Mouse (Mus musculus): ENCODE results near the gene Siah3.
A peak's percentile ranks its signal among the peaks of the same experiment; 100 is the strongest.

The Siah3 gene

DNA sequence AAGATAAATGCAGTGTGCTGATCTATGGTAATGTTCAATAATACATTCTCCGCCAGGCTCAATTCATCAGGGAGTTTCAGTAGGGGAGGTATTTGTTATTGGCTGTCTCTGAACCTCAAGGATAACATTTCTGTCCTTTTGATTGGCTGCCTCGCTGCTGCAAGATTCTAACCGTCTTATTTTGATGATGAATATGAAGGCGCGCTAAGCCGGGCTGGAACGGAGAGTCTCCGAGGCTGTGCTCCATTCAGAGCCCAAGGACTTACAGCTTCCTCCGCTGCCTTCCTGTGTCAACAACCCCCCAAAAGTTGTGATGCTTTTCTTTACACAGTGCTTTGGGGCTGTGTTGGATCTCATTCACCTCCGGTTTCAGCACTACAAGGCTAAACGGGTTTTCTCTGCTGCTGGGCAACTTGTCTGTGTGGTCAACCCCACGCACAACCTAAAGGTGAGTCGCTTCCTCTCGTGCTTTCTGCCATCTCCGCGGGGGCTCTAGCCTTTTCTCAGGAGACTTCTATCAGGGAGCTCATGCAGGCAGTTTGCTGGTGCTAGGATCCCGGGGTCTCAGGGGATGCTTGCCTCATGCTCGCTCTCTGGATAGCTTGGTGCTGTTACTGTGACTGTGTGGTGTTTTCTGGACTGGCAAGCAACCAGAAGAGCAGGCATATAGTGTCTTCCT is at the start of gene Siah3:
Gene Siah3 (plus strand): TSS at position 240 of the 679 bp plus-strand sequence.
- peak; percentile 80 to 87 for DNase-seq (ENCODE audit: low spot score in 2 of 2)

DNA sequence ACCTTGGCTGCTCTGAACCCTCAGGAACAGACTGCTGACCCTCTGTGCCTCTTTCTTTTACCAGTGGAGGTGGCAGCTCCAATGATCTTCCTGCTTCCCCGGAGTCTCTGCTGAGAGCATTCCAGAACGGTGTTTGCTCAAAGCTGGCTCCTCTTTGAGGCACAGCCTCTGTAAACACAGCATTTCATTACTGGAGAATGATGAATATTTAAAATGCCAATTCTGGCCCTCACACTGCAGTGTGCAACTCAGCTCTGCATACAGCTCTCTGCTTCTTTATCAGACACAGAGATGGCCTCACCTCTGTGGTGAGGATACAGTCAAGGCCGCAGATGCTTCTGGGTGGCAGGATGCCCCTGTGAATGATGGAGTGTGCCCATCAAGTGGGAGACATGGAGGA is 46.0 kb upstream of the Siah3 start:
- no peak for DNase-seq (ENCODE audit: low spot score in 2 of 2)

DNA sequence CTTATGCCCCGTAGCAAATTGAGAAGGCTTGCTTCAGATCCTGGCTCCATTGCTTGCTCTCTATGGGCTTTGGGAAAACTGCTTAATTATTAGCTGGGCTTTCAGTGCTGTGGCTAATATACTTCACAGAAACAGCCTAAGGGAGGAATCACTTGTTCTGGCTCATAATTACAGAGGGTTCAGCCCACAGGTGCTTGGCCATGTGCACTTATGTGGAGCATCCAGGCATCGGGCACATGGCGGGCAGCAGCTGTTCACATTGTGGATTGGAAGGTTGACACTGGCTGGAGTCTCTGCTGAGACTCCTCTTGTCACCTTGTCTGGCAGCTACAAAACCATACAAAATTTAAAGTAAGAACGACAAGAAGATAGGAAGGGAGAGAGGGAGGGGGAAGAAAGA is 45.4 kb upstream of the Siah3 start:
- no peak for DNase-seq (ENCODE audit: low spot score in 2 of 2)

- DNase-seq (ENCODE audit: low spot score in 2 of 2): peak in 1 of 2 experiments; percentile 13
These were observed 37.1 kb upstream of the Siah3 start for GRCm38 (mm10) chr14:75418721-75419120.

- peak in 1 of 2 experiments; percentile 13 for DNase-seq (ENCODE audit: low spot score in 2 of 2)
These were observed 35.9 kb upstream of the Siah3 start for GRCm38 (mm10) chr14:75419876-75420275.

DNA sequence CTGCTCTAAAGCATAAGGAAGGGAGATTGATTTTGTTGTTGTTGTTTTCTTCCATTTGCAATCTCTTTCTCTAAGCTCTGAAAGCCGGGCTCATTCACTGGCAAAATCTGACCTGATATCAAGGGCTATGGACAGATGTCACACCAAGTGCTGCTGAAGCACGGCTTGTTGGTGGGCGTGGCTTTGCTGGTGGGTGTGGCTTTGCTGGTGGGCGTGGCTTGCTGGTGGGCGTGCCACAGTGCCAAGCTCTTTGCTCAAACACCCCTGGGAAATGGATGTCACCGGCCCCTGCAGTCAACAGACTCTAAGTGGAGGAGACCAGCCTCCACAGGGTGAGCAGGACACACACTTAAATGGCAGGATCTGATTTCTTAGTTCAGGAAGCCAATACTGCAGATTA is 35.0 kb upstream of the Siah3 start:
- peak in 1 of 2 experiments; percentile 16 for DNase-seq (ENCODE audit: low spot score in 2 of 2)

- DNase-seq (ENCODE audit: low spot score in 2 of 2): peak; percentile 44 to 59
These were observed 24.5 kb upstream of the Siah3 start for GRCm38 (mm10) chr14:75431173-75431786.

- peak; percentile 26 to 29 for DNase-seq (ENCODE audit: low spot score in 2 of 2)
These were observed 22.9 kb upstream of the Siah3 start for GRCm38 (mm10) chr14:75432850-75433249.

DNA sequence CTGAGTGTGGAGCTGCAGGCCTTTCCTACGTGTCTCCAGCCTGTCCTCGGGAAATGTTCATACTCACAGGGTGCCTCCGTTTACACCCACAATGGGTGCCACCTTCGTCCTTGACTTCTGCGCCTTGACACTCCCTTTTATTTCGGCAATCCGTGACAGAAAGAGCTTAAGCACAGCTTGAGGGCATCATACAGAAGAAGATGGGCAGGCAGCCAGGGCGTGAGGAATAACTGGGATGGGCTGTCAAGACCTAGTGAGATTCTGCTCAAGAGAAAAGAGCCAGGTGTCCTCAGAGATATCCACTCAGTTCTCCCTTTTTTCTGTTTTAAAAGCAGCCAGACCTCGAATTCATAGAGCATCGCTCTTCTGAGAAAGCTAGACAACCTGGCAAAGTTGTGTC is 21.2 kb upstream of the Siah3 start:
- DNase-seq (ENCODE audit: low spot score in 2 of 2): peak; percentile 16 to 22

GRCm38 (mm10) chr14:75444486-75445105 is 11.2 kb upstream of the Siah3 start:
- DNase-seq (ENCODE audit: low spot score in 2 of 2): peak in 1 of 2 experiments; percentile 43

DNA sequence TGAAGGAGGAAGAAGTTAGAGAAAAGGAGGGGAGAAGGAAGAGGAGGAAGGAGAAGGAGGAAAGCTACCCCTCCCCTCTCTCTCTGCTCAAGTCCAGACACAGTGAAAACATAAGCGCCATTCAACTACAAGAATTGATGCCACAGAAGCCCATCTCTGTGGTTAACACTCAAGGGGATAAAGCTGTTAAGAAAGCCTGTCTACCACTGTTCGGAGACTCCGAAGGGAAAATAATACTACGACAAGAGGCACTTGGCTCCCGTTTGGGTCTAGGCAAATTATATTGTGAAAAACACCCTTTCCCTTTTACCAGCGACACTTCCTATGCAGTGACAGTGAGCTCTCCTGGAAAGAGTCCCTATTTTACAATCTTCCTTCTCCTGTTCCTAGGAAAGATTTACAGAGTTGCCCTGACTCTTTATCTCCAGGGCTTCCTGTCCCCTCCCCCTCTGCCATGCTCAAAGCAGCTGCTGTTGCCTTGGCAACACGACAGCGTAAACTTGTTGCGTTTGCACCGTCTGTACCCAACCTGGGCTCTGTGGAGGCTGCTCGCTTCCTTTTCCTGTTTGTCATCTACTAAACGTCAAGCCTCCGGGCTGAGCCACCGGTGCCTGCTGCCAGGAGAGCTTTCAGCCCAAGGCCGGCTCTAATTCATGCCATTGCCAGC is 10.4 kb upstream of the Siah3 start:
- peak; percentile 92 to 94 for DNase-seq (ENCODE audit: low spot score in 2 of 2)

- DNase-seq (ENCODE audit: low spot score in 2 of 2): no peak
These were observed 9.9 kb upstream of the Siah3 start for GRCm38 (mm10) chr14:75445948-75446281.

- DNase-seq (ENCODE audit: low spot score in 2 of 2): peak in 1 of 2 experiments; percentile 19
These were observed 9.5 kb upstream of the Siah3 start for GRCm38 (mm10) chr14:75446314-75446713.

DNA sequence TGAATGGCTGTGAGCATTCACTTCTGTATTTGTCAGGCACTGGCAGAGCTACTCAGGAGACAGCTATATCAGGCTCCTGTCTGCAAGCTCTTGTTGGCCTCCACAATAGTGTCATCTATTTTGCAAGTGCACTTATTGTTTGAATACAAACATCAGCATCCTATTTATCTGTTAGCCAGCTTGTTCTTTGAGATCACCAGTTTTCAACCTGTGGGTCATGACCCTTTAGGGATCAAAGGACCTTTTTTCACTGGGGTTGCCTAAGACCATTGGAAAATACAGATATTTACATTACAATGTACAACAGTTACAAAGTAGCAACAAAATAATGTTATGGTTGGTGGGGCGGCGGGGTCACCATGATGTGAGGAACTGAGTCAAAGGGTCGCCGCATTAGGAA is 1.9 kb upstream of the Siah3 start:
- DNase-seq (ENCODE audit: low spot score in 2 of 2): peak in 1 of 2 experiments; percentile 16

- peak; percentile 52 to 56 for DNase-seq (ENCODE audit: low spot score in 2 of 2)
These were observed 1.1 kb upstream of the Siah3 start for GRCm38 (mm10) chr14:75454716-75455115.

DNA sequence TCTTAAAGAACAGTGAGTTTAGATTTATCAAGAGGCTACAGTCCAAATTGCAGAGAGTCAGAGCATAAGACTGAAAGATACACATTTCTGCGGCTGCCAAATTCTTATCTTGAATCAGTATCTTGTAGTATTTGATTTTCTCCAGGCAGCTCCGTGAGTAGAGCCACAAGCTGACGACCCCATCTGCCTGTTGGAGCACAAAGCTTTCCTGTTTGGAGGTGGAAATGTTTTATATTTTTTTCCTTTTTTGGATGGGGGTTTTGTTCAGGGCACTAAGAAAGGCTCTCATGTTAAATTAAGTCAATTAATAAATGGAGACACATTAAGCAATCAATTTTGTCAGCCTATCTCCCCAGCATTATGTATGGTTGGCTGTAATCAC is 430 bp upstream of the Siah3 start:
- peak in 1 of 2 experiments; percentile 26 for DNase-seq (ENCODE audit: low spot score in 2 of 2)

DNA sequence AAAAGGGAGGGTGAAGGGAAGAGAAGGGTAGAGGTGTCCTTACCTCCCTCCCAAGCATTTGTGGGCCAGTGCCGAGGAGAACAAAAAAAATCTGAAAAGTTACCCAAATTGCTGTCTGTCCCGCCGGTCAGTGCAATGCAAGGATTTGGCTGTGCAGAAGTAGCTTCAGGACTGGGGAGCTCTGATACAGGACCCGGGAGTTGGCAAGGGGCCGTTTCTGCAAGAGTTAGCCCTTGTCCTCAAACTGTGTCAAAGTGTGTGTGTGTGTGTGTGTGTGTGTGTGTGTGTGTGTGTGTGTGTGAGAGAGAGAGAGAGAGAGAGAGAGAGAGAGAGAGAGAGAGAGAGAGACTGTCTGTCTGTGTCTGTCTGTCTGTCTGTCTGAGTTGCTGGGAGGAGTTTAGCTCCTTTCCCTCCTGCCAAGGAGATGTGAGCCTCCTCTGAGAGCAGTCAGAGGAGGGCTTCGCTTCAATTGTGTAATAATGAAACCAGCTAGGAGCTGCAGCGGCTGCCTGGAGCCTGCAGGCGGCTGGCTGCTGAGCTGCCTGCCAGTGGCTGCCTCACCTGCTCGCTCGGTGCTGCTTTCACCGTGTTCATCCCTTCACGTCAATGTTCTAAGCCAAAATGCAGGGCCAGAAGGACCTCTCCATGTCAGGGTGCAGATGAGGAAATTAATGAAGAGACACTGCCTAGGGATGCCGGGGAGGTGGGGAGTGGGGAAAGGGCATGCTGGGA is 873 bp downstream of the Siah3 start:
- peak; percentile 66 to 82 for DNase-seq (ENCODE audit: low spot score in 2 of 2)

DNA sequence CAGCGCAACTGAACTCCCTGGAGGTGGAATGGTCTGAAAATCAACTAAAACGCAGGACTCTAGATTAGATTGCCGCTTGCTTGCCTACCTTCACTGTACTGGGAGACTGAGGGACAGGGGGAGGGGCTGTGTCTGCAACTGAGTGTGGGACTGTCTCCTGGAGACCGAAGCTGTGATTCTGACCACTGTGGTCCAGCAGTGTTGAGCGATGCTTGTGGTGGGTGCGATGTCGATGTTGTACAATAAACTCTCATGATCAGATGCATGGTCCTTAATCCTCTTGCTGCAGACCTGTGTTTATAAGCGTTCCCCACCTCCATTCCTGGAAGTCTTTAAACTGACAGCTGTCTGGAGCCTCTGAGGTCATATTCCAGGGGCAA is 1.4 kb downstream of the Siah3 start:
- DNase-seq (ENCODE audit: low spot score in 2 of 2): peak; percentile 61 to 71

GRCm38 (mm10) chr14:75459431-75459830 is 3.6 kb downstream of the Siah3 start:
- no peak for DNase-seq (ENCODE audit: low spot score in 2 of 2)

- DNase-seq (ENCODE audit: low spot score in 2 of 2): peak; percentile 76 to 90
These were observed 4.2 kb downstream of the Siah3 start for GRCm38 (mm10) chr14:75459991-75460390.

DNA sequence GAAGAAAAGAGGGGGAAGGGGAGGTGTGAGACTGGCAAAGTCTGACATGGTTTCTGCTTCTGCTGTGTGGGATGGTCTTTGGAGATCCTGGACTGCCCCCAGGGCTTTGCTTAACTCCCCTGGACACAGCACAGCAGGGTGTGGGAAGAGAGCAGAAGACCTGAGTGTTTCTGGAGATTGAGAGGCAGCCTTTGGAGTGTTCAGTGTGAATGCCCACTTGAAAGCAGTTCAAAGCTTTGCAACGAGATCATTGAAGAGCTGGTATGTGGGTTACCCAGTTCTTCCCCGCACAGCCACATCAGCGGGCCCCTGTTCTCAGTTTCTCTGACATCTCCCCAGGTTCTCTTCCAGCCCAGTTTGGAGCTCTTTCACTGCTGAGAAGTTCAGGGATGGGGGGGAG is 4.7 kb downstream of the Siah3 start:
- no peak for DNase-seq (ENCODE audit: low spot score in 2 of 2)

- DNase-seq (ENCODE audit: low spot score in 2 of 2): peak in 1 of 2 experiments; percentile 20
These were observed 6.0 kb downstream of the Siah3 start for GRCm38 (mm10) chr14:75461770-75462169.

All from right cerebral cortex, postnatal 10 days (tissue).